Mouse (Mus musculus): ENCODE data around the gene Trio.

DNA sequence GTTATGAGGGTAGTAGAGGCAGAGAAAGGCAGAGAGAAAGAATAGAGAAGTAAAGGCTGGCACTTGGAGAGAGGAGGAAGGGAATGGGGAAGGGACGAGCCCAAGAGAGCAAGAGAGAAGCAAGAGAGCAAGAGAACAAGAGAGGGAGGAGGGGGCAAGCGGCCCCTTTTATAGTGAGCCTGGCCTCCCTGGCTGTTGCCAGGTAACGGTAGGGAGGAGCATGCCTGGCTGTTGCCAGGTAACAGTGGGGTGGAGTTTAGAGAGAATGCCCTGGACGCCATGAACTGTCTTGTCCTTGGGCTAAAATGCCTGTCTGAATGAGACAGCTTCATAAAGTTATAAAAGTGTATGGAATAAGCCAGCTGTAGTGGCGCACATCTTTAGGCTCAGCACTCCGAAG, 34.8 kb upstream of the Trio start:
- no peak for TF ChIP-seq CTCF (IDR thresholded peaks at IDR 0.05; ENCODE audit: low read depth)
- no peak for TF ChIP-seq EP300 (optimal IDR thresholded peaks at IDR 0.05)

Measured in stomach, postnatal 0 days (tissue).